Mouse (Mus musculus): ENCODE measurements around the gene Tial1. TPM values are rescaled to one million over a fixed set of nuclear protein-coding genes. Genes with fewer than 3 reads are reported as not detected.

The Tial1 gene
- total and polyA plus RNA-seq, 3 experiments: 42.7 to 126 TPM; not detected in 1

GRCm38 (mm10) chr7:128392071-128392971 lies 69.2 kb downstream of the Tial1 start:
- Histone ChIP-seq H3K9me3 (replicated peaks; ENCODE audit: insufficient read depth, low read length) (no peaks in the 10 kb centered on the region), H3K79me2 (ENCODE audit: control insufficient read depth, insufficient read depth, low read length, poor library complexity) (no peaks in the 10 kb centered on the region), H3K4me1 (ENCODE audit: control insufficient read depth in 1 of 2, insufficient read depth in 2 of 2, low read length in 2 of 2) (peaks cover 27 to 38% of the 10 kb centered on the region in 2 experiments), H3K27ac (ENCODE audit: control insufficient read depth, low read depth, low read length) (peak overlapping the region; percentile 47), H3K9ac (ENCODE audit: control insufficient read depth, low read depth, low read length, poor library complexity, severe bottlenecking) (peak overlapping the region; percentile 3; the same call in 1 of the 2 replicates), H3K27me3 (ENCODE audit: control insufficient read depth in 1 of 2, insufficient read depth in 2 of 2, low read length in 2 of 2) (no peaks in the 10 kb centered on the region), H3K4me3 (ENCODE audit: control insufficient read depth in 1 of 2, insufficient read depth in 1 of 2, low read depth in 2 of 2, low read length in 2 of 2) (no peak overlapping the region), H3K36me3 (ENCODE audit: control insufficient read depth in 1 of 2, insufficient read depth in 2 of 2, low read length in 2 of 2) (peaks cover 0 to 24% of the 10 kb centered on the region in 2 experiments; a peak in 2 of 4 replicates)
- peak; percentile 46 for DNase-seq (ENCODE audit: low read depth, low spot score)
- no peak for TF ChIP-seq POLR2AphosphoS5 (IDR thresholded peaks at IDR 0.05; ENCODE audit: borderline replicate concordance, low read depth, low read length)
- TF ChIP-seq TBP (IDR thresholded peaks at IDR 0.05; ENCODE audit: low read depth, low read length): no peak
- TF ChIP-seq TCF12 (IDR thresholded peaks at IDR 0.05; ENCODE audit: low read depth, low read length): no peak
- TF ChIP-seq ETS1 (IDR thresholded peaks at IDR 0.05; ENCODE audit: low read depth, low read length): 0 out of 2 replicates have a peak, but pooled peaks have one; percentile 22
- TF ChIP-seq EP300 (IDR thresholded peaks at IDR 0.05; ENCODE audit: low read depth in 1 of 2, low read length in 2 of 2): peak in 1 of 2 experiments; percentile 15; a peak in 1 of 4 replicates
- no peak for TF ChIP-seq GATA1 (IDR thresholded peaks at IDR 0.05; ENCODE audit: low read depth, low read length)
- peak; percentile 8; the same call in 1 of the 2 replicates for TF ChIP-seq USF1 (IDR thresholded peaks at IDR 0.05; ENCODE audit: low read depth, low read length)
- peak; percentile 36 for TF ChIP-seq MXI1 (IDR thresholded peaks at IDR 0.05; ENCODE audit: low read depth, low read length)
- TF ChIP-seq ZNF384 (IDR thresholded peaks at IDR 0.05; ENCODE audit: low read depth, low read length): no peak

- no peaks in the 10 kb centered on the region for H3K79me2 ChIP-seq (ENCODE audit: control insufficient read depth, insufficient read depth, low read length, poor library complexity)
- DNase-seq (ENCODE audit: low read depth, low spot score): peak; percentile 60
- H3K4me1 ChIP-seq (ENCODE audit: control insufficient read depth in 1 of 2, insufficient read depth in 2 of 2, low read length in 2 of 2): peaks cover 24 to 37% of the 10 kb centered on the region in 2 experiments
- H3K27ac ChIP-seq (ENCODE audit: control insufficient read depth, low read depth, low read length): peak overlapping the region; percentile 47
- H3K36me3 ChIP-seq (ENCODE audit: control insufficient read depth in 1 of 2, insufficient read depth in 2 of 2, low read length in 2 of 2): peaks cover 0 to 21% of the 10 kb centered on the region in 2 experiments; a peak in 2 of 4 replicates
- no peaks in the 10 kb centered on the region for H3K27me3 ChIP-seq (ENCODE audit: control insufficient read depth in 1 of 2, insufficient read depth in 2 of 2, low read length in 2 of 2)
- no peak overlapping the region for H3K9ac ChIP-seq (ENCODE audit: control insufficient read depth, low read depth, low read length, poor library complexity, severe bottlenecking)
- no peak overlapping the region for H3K4me3 ChIP-seq (ENCODE audit: control insufficient read depth in 1 of 2, insufficient read depth in 1 of 2, low read depth in 2 of 2, low read length in 2 of 2)
- no peaks in the 10 kb centered on the region for H3K9me3 ChIP-seq (replicated peaks; ENCODE audit: insufficient read depth, low read length)
- no peak for TF ChIP-seq KAT2A (conservative IDR thresholded peaks at IDR 0.05; ENCODE audit: low read depth, low read length)
- TF ChIP-seq TCF12 (IDR thresholded peaks at IDR 0.05; ENCODE audit: low read depth, low read length): peak; percentile 53
- TF ChIP-seq POLR2A (IDR thresholded peaks at IDR 0.05; ENCODE audit: control insufficient read depth in 1 of 2, insufficient read depth in 1 of 2, low read depth in 1 of 2, low read length in 2 of 2, poor library complexity in 1 of 2): no peak
- TF ChIP-seq EP300 (IDR thresholded peaks at IDR 0.05; ENCODE audit: low read depth in 1 of 2, low read length in 2 of 2): peak in 1 of 2 experiments; percentile 28; a peak in 2 of 4 replicates
- TF ChIP-seq TAL1 (IDR thresholded peaks at IDR 0.05; ENCODE audit: low read length): peak; percentile 34; the same call in 1 of the 2 replicates
- TF ChIP-seq CHD1 (IDR thresholded peaks at IDR 0.05; ENCODE audit: low read depth, low read length): no peak
- TF ChIP-seq TBP (IDR thresholded peaks at IDR 0.05; ENCODE audit: low read depth, low read length): no peak
Measured at GRCm38 (mm10) chr7:128391267-128392057, 70.1 kb downstream of the Tial1 start.

Other genes with a start within 250 kb of the Tial1 start
- 13.3 and 14.6 TPM in 2 replicates for gene Armc5, start 224.4 kb downstream of the Tial1 start, total RNA-seq (2012; rRNA removed)
- 10 to 100 TPM in 1 of 2 experiments, not detected in 1; 23.7 TPM for gene Armc5, start 224.4 kb downstream of the Tial1 start, polyA plus RNA-seq (2012; ENCODE audit: insufficient read depth in 1 of 2, insufficient read length in 2 of 2, low read depth in 1 of 2, low replicate concordance in 2 of 2, missing spikeins in 1 of 2)
- 1.2 and 1.5 TPM in 2 replicates for gene 9130023H24Rik, start 223.7 kb downstream of the Tial1 start, total RNA-seq (2012; rRNA removed)
- under 1 TPM in 1 of 2 experiments, not detected in 1; 0.96 TPM for gene 9130023H24Rik, start 223.7 kb downstream of the Tial1 start, polyA plus RNA-seq (2012; ENCODE audit: insufficient read depth in 1 of 2, insufficient read length in 2 of 2, low read depth in 1 of 2, low replicate concordance in 2 of 2, missing spikeins in 1 of 2)
- 0.10 TPM in 1 of 2 replicates, not detected in the other for gene Tgfb1i1, start 214.9 kb downstream of the Tial1 start, total RNA-seq (2012; rRNA removed)
- under 1 TPM in 1 of 2 experiments, not detected in 1; 0.21 TPM for gene Tgfb1i1, start 214.9 kb downstream of the Tial1 start, polyA plus RNA-seq (2012; ENCODE audit: insufficient read depth in 1 of 2, insufficient read length in 2 of 2, low read depth in 1 of 2, low replicate concordance in 2 of 2, missing spikeins in 1 of 2)
- 0.29 and 0.58 TPM in 2 replicates for gene Slc5a2, start 196.1 kb downstream of the Tial1 start, total RNA-seq (2012; rRNA removed)
- under 1 TPM in 1 of 2 experiments, not detected in 1; 0.25 TPM for gene Slc5a2, start 196.1 kb downstream of the Tial1 start, polyA plus RNA-seq (2012; ENCODE audit: insufficient read depth in 1 of 2, insufficient read length in 2 of 2, low read depth in 1 of 2, low replicate concordance in 2 of 2, missing spikeins in 1 of 2)
- 16.2 and 19.8 TPM in 2 replicates for gene BC017158, start 163.5 kb downstream of the Tial1 start, total RNA-seq (2012; rRNA removed)
- gene BC017158, start 163.5 kb downstream of the Tial1 start, polyA plus RNA-seq (2012; ENCODE audit: insufficient read depth in 1 of 2, insufficient read length in 2 of 2, low read depth in 1 of 2, low replicate concordance in 2 of 2, missing spikeins in 1 of 2): 10 to 100 TPM in 1 of 2 experiments, not detected in 1; 41.6 TPM
- gene Rgs10, start 43.0 kb downstream of the Tial1 start, total RNA-seq (2012; rRNA removed): 44.6 and 44.7 TPM in 2 replicates
- gene Rgs10, start 43.0 kb downstream of the Tial1 start, polyA plus RNA-seq (2012; ENCODE audit: insufficient read depth in 1 of 2, insufficient read length in 2 of 2, low read depth in 1 of 2, low replicate concordance in 2 of 2, missing spikeins in 1 of 2): 10 to 100 TPM in 1 of 2 experiments, not detected in 1; 42.3 TPM
- 5.1 and 5.8 TPM in 2 replicates for gene Bag3, start 61.9 kb upstream of the Tial1 start, total RNA-seq (2012; rRNA removed)
- 10 to 100 TPM in 1 of 2 experiments, not detected in 1; 13.4 TPM for gene Bag3, start 61.9 kb upstream of the Tial1 start, polyA plus RNA-seq (2012; ENCODE audit: insufficient read depth in 1 of 2, insufficient read length in 2 of 2, low read depth in 1 of 2, low replicate concordance in 2 of 2, missing spikeins in 1 of 2)
- gene Inpp5f, start 149.6 kb upstream of the Tial1 start, total RNA-seq (2012; rRNA removed): 9.5 and 9.9 TPM in 2 replicates
- 10 to 100 TPM in 1 of 2 experiments, not detected in 1; 14.3 TPM for gene Inpp5f, start 149.6 kb upstream of the Tial1 start, polyA plus RNA-seq (2012; ENCODE audit: insufficient read depth in 1 of 2, insufficient read length in 2 of 2, low read depth in 1 of 2, low replicate concordance in 2 of 2, missing spikeins in 1 of 2)